In genomic region chr7:122101747-122102244, GRCm38 (mm10) we compare ENCODE assay signal across 7 mouse cellular contexts. TPM values are rescaled to one million over a fixed set of nuclear protein-coding genes. Genes with fewer than 3 reads are reported as not detected.
DNase-seq lines count a peak whose midpoint lies in the region; ATAC-seq lines count a peak whose summit lies in the region.

Ndufab1 (minus strand) TSS chr7:122101886.

- no peaks in the 10 kb centered on the region for H3K9me3 ChIP-seq in intestine, embryonic 15.5 days
- H3K9me3 ChIP-seq in midbrain, embryonic 10.5 days (replicated peaks), result no peaks in the 10 kb centered on the region

- peak within 1 kb of the TSS; percentile 82 for H3K9ac ChIP-seq in intestine, embryonic 15.5 days

- WGBS in intestine, embryonic 15.5 days, result under 1% methylated on average over 32 of the region's 43 CpGs
- WGBS in midbrain, embryonic 10.5 days, result under 1% methylated on average over 43 of the region's 43 CpGs

- H3K27me3 ChIP-seq in intestine, embryonic 15.5 days (replicated peaks), result no peaks in the 10 kb centered on the region
- H3K27me3 ChIP-seq in midbrain, embryonic 10.5 days (ENCODE audit: low read depth, poor library complexity, severe bottlenecking), result no peaks in the 10 kb centered on the region

- peak within 1 kb of the TSS; percentile 76 for H3K4me2 ChIP-seq in intestine, embryonic 15.5 days (replicated peaks)

- peak within 1 kb of the TSS; percentile 70 for H3K4me3 ChIP-seq in intestine, embryonic 15.5 days (replicated peaks)
- peak within 1 kb of the TSS; percentile 75 for H3K4me3 ChIP-seq in midbrain, embryonic 10.5 days

- intact Hi-C loops in gastrocnemius, postnatal 36 days (cut with DNase I), result no loop called here
- intact Hi-C loops in left cerebral cortex, postnatal 25 days (cut with DNase I), result no loop called here

- peak; percentile 94 for DNase-seq in adrenal gland, adult 2 months
- peak; percentile 96 for DNase-seq in embryo, embryonic 11 days
- peak; percentile 76 to 79 for DNase-seq in gastrocnemius, postnatal 36 days
- DNase-seq in left cerebral cortex, postnatal 25 days (ENCODE audit: low spot score in 2 of 2), result peak; percentile 90 to 91
- DNase-seq in midbrain, embryonic 10.5 days (ENCODE audit: low spot score), result peak; percentile 88
- DNase-seq in right cerebral cortex, postnatal 4 days, result peak; percentile 84

- peak; percentile 99 for ATAC-seq in intestine, embryonic 15.5 days

- H3K4me1 ChIP-seq in intestine, embryonic 15.5 days (replicated peaks), result peaks cover 9% of the 10 kb centered on the region
- H3K4me1 ChIP-seq in midbrain, embryonic 10.5 days, result peaks cover 17% of the 10 kb centered on the region

- H3K36me3 ChIP-seq in intestine, embryonic 15.5 days, result 0 out of 2 replicates have a peak, but pooled peaks cover 4% of the 10 kb centered on the region
- H3K36me3 ChIP-seq in midbrain, embryonic 10.5 days, result peaks cover 28% of the 10 kb centered on the region

- H3K27ac ChIP-seq in intestine, embryonic 15.5 days, result peak within 1 kb of the TSS; percentile 60
- peak within 1 kb of the TSS; percentile 93 for H3K27ac ChIP-seq in midbrain, embryonic 10.5 days (replicated peaks)

RNA-seq across cellular contexts. Expression of gene Ndufab1, which starts in this region (rescaled TPM):
- total RNA-seq in adrenal gland, adult 2 months (2021), result 100 to 1,000 TPM; 549 to 580 TPM
- polyA plus RNA-seq in adrenal gland, adult 2 months (2012; rRNA removed), result 2,196 and 4,184 TPM in 2 replicates
- 100 to 1,000 TPM; 638 to 657 TPM for total RNA-seq in gastrocnemius, postnatal 36 days (2021)
- polyA plus RNA-seq in intestine, embryonic 15.5 days (2015; fragmentation: Nextera tagmentation; extraction: Ambion mirVana), result 907 and 931 TPM in 2 replicates
- total RNA-seq in left cerebral cortex, postnatal 25 days (2021), result 100 to 1,000 TPM; 258 to 307 TPM
- 757 and 815 TPM in 2 replicates for polyA plus RNA-seq in midbrain, embryonic 10.5 days (2016; fragmentation: Nextera tagmentation; extraction: Ambion mirVana)

Comparison
In these comparisons a context has a peak if more than half of its experiments do, and no peak if none do; other contexts are left out.
1. Peak in every context shown above with its lines: DNase-seq, ATAC-seq, H3K4me3 ChIP-seq and H3K27ac ChIP-seq.